Mouse (Mus musculus) right cerebral cortex, postnatal 36 days (tissue): ENCODE results near the gene Fstl3.

Source experiments
- DNase-seq, 2 experiments: peaks; one replicate each; pipeline ENCODE4 v3.0.0; 2022; ENCODE audit warnings: low spot score in 2 of 2, mixed read lengths in 1 of 2

The Fstl3 gene

DNA sequence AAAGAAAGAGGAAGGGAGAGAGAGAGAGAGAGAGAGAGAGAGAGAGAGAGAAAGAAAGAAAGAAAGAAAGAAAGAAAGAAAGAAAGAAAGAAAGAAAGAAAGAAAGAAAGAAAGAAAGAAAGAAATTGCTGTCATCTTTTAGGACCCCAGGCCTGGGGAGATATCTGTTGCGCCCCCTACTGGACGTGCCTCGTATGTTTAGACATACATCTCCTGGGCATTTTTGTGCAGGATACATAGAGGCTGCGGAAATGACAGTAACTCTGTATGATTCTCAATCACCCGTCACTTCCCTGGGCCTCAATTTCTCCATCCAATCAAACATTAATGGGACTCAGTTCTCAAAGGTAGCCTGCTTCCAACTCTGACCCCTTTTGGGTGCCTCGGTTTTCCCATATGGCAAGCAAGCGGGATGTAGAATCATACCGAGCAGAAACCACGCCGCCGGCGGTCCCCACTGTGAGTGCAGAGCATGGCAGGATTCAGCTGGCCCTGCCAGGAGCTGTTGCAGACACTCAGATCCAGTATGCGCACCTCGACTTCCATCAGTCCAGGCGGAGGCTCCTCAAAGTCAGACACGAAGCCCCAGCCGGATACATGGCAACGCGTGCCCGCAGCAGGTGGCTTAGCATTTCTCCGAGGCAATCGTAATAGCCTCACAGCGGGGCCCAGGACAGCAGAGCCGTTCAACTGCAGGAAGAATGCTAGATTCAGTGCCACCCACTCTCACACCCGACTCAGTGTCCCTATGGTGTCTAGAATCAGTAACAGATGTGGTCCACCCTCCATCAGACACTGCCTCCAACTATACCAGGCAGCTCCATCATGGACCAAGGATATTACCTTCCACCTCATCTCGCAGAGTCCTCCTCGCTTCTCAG, 7.1 kb downstream of the Fstl3 start:
- no peak for DNase-seq

DNA sequence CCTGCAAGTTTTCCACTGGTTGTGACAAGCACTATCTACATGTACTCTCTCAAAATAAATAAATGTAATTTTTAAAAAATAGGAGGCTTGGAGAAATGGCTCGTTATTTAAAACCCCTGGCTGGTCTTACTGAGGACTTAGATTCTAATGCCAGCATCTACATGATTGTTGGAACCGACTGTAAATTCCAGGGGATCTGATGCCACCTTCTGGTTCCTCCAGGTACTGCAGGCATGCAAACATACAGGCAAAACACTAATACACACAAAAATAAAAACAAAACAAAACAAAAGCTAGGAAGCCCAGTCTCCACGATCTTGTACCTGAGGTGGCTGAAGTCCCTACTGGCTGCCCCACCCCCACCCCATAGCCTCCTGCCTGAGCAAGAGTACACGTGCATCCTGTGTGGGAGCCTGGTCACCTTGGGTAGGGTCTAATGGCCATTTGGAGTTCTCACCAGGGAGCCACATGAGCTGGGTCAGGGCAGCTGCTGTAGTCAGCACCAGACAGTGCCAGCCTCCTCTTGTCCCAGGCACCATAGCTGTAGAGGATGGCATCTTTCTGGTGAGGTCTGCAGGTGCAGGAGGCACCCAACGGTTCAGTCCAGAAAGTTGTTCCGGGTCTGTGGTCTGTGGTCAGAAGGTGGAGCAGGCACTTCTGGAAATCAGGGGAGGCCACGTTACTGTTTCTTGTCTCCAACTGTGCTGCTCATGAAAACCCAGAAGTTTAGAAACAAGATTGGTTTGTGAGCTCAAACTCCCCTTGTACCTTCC, 11.5 kb downstream of the Fstl3 start:
- DNase-seq: no peak

DNA sequence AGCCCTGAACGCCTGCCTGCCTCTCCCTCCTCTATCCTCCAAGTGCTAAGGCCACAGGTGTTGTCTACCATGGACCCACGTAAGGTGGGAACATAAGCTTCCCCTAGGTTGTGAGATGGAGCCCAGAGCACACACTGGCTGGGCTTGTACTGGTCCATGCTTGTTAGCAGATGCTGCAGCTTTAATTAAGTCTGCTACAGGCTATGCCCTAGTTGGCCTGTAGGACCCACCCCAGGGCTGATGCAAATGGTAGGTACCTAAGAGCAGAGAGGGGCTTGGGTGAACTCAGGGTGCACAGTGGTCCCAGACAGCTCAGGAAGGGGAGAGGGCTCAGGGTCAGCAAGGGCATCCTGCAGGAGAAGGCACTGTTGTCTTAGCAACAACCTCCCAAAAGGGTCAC, 12.5 kb downstream of the Fstl3 start:
- no peak for DNase-seq

DNA sequence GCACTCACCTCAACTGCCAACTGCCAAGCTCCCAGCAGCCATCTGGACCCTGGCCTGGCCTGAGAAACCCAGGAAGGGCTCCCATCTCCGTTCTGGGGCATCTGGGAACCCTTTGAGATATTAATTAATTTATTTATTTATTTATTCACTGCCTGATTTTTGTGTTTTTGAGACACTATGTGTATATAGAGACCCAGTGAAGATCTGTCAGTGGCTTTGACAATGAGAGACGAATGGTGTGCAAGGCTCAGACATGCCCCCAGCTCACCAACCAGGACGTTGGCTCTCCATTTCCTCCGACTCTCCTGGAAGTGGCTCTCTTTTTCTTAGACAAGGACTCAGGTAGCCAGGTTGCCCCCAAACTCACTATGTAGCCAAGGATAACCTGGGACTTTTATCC, 13.8 kb downstream of the Fstl3 start, which contains the start of gene Prss57:
TSS of gene Prss57 (minus strand) at position 101 of the 400 bp plus-strand sequence.
- DNase-seq: no peak

DNA sequence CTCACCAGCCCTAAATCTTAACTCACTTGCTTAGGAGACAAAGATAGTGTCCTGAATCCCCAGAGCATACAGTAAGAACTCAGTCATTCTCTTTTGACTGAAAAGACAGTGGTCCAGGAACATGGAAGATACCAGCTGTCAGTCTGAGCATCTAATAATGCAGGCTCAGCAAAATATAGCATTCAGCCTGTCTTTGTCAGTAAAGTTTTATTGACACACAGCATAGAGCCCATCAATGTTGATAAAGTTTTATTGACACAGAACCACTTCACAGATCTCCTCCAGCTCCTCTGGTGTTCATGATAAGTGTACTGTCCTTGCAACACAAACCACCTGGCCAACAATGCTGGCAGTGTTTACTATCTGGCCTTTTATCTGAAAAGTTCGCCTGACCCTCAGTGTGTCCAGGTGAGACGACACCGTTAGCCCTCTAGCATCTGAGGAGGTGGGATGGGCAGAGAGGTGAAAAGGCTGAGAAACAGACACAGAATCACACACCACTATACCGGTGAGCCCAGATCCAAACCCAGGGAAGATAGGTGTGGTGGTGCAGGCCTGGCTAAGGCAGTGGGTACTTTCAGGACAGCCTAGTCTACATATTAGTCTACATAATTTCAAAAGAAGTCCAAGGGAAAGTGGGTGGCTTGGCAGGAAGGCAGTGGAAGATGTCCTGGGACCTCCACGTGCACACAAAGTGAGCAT, 15.4 kb downstream of the Fstl3 start:
- DNase-seq: no peak

DNA sequence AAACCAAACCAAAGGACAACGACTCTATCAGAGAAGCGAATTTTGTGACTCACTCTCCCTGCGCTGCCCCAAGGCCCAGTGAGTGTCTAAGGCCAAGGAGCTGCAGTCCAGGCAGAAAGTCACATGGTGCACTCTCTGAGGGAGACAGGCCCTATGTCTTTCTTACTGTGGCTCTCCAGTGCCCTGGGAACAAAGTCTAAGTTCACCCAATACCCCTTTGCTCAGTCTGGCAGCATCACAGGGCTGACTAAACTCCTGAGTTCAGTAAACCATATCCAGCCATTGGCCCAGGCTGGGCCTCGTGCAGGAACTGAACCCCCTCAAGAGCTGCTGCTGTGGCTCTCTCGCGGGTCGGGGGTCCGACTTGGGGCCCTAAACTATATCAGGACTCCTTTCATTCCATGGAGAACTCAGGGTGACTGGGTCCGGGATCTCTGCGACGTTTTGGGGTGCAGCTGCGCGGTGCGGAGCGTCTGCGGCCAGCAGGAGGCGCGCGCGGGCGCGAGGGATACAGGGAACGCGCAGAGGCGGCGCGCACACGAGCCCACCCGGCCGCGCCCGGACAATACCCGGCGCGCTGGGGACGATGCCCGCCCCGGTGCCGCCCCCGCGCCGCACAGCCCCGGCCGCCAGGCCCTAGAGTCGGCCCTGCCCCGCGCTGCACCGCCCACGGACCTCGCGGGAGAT, 16.1 kb downstream of the Fstl3 start, which contains the start of gene Palm:
TSS of gene Palm (plus strand) at position 522 of the 687 bp plus-strand sequence.
- DNase-seq: peak; percentile 69 to 72

DNA sequence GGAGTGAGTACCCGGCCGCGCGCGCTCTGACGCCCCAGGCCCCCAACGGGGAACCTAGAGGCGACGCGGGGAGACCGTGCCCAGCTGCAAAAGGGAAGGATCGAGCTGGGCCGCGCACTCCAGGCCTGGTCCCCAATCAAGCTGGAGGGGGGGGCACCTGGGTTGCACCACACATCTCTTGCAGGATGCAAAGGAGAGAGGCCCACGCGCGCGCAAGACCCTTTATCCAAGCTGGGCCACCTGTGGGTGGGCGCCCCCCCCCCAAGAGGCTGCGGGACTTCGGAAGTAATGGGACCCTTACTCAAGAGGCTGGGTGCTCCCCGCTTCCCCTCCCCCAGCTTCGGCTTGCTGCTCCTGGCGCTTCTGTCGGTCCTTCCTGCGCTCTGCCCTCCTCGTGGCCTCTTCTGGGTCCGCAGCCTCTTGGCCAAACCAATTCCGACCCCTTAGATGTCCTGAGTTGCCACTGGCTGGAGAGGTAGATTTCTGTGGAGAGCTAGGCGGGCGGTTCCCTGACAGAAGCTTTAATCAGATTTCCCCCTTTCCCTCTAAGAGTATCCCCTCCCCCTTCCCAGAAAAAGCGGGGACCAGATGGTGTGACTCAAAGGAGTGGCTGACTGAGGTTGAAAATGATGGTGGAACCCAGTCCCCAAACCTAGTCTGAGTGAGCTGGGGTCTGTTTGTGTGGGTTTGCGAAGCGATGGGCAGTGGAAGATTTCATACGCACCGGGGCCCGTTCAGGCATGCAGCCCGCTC, 16.8 kb downstream of the Fstl3 start:
- DNase-seq: peak; percentile 47 to 52

DNA sequence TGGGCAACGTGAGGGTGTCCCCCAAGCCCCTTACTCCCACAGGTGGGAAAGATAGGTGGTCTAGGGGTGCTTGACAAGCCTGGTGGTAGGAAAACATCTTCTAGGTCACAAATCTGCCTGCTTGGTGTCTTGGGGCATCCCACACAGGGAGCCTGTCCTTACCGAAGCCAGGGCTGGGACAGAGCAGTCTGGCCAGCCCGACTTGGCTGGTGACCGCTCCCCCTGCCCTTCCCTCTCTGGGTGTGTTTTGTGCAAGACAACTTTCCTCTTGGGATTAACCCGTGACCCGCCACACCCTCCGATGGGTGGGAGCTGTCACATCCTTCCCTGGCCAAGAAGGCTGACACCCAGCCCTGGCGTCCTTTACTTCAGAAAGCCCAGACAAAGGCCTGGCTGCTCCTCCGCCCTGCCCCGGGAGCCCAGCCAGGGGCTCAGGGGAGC, 17.4 kb downstream of the Fstl3 start:
- no peak for DNase-seq

DNA sequence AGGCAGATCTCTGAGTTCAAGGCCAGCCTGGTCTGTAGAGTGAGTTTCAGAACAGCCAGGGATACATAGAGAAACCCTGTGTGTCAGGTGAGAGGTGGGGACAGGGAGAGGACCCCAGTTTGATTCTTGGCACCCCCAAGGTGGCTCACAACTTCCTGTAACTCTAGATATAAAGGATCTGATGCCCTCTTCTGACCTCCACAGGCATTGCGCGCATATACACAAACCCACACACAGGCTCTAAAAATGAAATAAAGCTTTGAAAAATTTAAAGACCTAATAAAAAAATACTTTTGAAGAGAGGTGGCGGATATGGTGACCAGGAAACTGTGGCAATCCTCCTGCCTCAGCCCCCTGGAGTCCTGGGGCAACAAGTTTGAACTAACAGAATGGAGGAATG, 18.8 kb downstream of the Fstl3 start:
- DNase-seq: no peak

DNA sequence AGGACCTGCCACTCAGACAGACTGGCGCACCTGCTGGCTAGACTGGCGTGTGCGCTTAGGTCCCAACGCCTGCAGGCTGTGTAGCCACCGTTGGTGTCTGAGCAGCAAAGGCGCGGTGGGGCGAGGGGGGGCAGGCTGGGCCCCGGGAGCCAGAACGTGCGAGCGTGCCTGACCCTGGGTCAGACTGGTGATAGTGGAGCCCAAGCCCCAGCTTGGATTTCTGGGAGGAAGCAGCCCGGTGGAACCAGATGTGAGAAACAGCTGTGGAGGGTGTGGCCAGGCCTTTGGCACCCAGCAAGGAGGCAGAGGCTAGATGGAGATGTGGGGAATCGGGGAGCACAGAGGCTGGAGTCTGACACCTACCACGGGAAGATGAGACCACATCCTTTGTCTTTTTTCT, 20.3 kb downstream of the Fstl3 start:
- no peak for DNase-seq

DNA sequence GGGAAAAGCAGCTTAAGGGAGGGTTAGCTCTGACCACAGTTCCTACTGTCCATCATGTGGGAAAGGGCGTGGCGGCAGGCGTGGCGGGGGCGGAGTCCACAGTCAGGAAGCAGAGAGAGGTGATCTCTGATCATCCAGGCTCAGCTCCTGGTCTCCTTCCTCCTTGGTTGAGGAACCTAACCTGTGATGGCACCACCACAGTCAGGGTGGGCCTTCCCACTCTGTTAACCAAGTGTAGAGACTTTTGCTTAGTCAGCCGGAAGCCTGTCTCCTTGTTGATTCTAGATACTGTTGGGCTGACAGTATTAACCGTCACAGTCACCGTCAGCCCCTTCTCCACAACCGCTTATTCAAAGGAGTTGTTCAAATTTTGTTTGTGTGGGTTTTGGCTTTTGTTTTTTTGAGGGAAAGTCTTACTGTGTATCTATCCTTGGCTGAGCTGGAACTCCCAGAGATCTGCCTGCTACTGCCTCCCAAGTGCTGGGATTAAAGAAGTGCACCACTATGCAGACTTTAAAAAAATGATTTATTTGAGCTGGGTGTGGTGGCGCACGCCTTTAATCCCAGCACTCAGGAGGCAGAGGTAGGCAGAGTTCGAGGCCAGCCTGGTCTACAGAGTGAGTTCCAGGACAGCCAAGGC, 21.3 kb downstream of the Fstl3 start:
- DNase-seq: no peak

DNA sequence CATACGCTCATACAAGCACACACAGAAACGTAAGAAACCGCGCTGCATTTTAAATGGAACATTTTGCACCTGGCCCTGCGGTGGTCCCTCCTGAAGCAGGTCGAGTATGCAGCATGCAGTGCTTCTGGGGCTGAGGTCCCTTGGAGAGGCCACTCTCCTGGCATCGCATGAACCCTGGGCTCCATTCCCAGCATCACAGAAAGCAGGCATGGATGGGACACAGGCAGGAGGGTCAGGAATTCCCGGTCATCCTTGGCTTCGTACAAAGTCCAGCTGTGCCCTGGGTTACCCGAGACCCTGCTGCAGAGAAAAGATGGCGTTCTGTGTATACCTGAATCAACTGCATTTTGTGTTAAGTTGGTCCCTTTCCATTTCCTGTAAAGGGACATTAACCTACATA, 23.4 kb downstream of the Fstl3 start:
- DNase-seq: no peak

DNA sequence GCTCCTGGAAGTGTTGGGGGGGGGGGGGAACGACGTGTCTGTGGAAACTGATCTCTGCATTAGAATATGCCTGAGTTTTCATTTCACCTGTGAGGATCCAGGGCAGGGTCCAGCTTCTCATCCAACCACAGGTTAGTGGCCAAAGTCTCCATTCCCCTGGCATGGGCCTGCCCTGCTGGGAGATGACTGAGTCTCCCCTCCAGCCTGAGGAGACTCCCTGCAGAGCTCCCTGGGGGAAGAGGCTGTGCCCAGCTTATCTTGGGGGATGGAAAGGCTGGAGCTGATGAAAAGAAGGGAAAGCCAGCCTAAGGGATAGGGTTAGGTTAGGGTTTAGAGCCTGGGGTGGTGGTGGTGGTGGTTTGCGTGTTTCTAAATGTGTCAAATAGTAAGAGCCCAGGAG, 24.8 kb downstream of the Fstl3 start:
- DNase-seq: no peak

DNA sequence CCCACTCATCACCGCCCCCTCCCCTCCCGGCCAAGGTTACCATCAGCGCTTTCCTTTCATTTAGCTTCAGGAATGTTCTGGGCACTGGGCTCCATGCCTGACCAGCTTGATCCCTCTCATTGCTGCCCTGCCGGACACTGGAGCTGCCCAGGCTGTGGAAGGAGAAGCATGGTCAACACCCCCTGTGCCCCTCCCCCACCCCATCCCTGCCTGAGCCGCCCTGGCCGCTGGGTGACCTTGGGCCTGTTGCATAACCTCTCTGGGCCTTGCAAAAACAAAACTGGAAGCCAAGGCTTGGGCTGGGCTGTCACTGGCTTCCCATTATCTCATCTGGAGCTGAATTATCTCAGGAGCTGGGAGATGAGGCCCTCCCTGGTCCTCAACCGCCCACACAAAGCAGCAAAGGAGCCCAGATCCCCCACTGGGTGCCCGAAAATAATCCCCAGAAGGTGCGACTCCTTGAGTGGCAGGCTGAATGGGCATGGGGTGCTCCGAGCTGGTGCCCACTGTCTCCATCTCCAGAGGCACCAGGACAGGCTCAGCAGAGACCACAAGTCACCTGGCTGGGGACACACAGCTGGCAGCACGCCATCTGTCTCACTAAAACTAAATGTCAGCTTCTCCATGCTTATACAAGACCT, 25.4 kb downstream of the Fstl3 start:
- peak in 1 of 2 experiments; percentile 57 for DNase-seq

DNA sequence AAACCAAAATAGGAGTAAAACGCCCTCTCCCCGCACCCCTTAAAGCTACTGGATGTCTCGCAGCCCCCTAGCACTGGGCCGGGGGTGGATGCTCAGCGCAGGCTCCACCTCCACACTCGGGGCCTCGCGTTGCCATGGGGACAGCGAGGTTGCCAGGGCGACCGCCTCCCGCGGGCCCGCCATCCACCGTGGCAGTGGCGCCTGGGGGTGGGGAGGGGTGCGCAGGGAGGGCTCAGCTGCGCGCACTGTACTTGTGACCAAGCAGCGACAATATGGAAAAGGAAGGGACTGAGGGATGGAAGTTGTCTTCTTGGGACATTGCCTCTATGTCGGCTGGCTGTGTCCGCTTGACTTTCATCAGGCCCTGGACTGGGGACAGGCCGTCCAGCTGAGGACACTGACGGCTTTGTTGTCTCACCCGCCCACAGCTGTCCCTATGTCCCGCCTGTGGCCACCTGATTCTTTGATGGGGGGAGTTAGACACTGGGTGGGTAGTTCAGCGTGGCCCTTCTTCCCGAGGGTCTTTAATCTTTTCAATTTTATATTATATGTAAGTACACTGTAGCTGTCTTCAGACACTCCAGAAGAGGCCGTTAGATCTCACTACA, 26.7 kb downstream of the Fstl3 start:
- peak; percentile 93 to 95 for DNase-seq

DNA sequence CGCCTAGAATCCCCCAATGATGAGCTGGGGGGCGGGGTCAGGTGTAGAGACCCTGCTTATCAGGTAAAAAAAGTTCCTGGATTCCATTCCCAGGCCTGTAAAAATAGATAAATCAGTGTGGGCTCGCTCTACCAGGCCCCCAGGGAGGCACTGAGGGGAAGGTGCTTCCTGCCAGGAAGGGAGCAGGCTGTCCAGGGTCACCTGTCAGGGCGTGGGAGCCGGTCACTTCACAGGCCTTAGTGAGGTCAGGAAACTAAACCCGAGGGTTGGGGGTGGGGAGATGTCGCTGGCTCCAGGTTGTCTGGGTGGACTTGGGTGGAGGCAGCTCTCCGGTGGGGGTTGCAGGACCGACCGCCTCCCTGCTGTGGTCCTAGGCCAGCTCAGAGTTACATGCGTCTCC, 28.6 kb downstream of the Fstl3 start:
- DNase-seq: no peak

DNA sequence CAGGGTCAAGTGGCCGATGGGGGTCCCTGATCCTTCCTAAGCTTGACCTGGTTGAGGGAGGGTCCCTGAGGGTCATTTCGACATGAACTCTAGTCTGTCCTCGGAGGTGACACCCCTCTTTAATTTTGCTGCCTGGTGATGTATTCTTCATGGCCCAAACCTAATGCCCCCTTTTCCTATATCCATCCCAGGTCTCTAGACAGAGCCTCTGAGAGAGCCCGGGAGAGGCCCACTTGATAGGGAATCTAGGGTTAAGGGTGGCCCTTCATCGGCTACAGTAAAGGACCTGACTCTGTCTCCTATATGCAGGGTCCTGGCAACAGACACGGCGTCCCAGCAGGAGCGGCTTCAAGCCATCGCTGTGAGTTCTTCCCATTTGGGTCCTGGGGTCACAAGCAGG, 29.3 kb downstream of the Fstl3 start:
- DNase-seq: no peak

DNA sequence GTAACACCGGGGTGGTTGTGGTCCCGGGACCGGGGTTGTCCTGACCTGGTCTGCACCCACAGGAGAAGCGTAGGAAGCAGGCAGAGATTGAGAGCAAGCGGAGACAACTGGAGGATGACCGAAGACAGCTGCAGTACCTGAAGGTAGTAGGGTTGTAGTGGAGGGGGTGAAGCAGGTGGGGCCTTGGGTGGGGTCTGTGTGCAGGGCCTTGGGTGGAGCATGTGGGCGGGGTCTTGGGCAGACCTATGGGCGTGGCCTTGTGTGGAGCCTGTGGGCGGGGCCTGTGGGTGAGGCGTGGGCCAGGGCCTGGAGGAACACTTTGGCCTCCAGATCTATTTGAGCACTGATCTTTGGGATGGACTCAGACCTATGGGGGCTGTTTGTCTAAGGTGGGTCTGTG, 29.9 kb downstream of the Fstl3 start:
- no peak for DNase-seq

DNA sequence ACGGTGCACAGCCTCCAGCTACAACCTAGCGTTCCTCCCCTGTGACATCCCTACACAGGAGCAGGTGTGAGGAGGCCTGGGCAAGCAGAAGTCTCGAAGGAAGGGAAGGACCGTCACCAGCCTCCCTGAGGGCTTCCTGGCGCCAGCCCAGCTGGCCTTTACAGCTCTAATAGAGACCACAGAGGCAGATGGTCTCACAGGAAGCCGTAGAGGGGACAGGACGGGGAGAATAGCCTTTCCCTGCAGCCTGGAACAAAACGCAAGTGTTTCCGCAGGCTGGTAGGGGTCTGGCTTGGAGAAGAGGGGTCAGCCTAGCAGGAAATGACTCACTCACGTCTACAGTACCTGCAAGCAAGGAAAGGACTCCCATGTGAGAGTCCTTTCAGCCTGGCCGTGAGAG, 30.8 kb downstream of the Fstl3 start:
- DNase-seq: no peak
